Mouse (Mus musculus) left cerebral cortex, adult 2 months (tissue): ENCODE measurements at regions not wholly inside any gene's neighbourhood (a gene's known extent, or its start where the extent isn't known, plus 50 kb on each side); places are given as distances from the start of the nearest gene placed in this dataset.

Experiments used
- DNase-seq, 2 experiments: peaks; one replicate each; pipeline ENCODE4 v3.0.0; 2021 to 2022; ENCODE audit warnings: low spot score in 2 of 2, mixed read lengths in 1 of 2; ENCODE audit errors: extremely low spot score in 1 of 2
- H3K27ac ChIP-seq: fragments of 200-600 bp; 2 replicates; pipeline ENCODE4 v1.8.1; 2022
- H3K4me3 ChIP-seq: fragments of 200-600 bp; 2 replicates; pipeline ENCODE4 v1.8.1; 2022
- CTCF ChIP-seq: fragments of 200-600 bp; IDR thresholded peaks from 2 replicates; pipeline ENCODE4 v1.8.1; 2022; ENCODE audit warnings: antibody characterized with exemption, mild to moderate bottlenecking, moderate library complexity
- intact Hi-C: fragments of 180-260 bp; cut with DNase I; formaldehyde crosslinking; loops from one replicate; pipeline ENCODE4 v1.15.1; 2025

- TF ChIP-seq CTCF: no peak
- DNase-seq: no peak
- intact Hi-C loops: no loop called here
- no peak overlapping the region for H3K4me3 ChIP-seq
- no peak overlapping the region for H3K27ac ChIP-seq
Measured at GRCm38 (mm10) chr10:17235955-17236650, 486.9 kb upstream of the Cited2 start.

- intact Hi-C loops: no loop called here
- Histone ChIP-seq H3K27ac (no peak overlapping the region), H3K4me3 (no peak overlapping the region)
- DNase-seq: no peak
- TF ChIP-seq CTCF: no peak
Measured at GRCm38 (mm10) chr10:17236761-17237160, 486.3 kb upstream of the Cited2 start.

GRCm38 (mm10) chr10:17237463-17237862 is 485.6 kb upstream of the Cited2 start:
- no peak overlapping the region for H3K27ac ChIP-seq
- DNase-seq: no peak
- no peak for TF ChIP-seq CTCF
- intact Hi-C loops: no loop called here
- H3K4me3 ChIP-seq: no peak overlapping the region

- TF ChIP-seq CTCF: no peak
- Histone ChIP-seq H3K27ac (no peak overlapping the region), H3K4me3 (no peak overlapping the region)
- intact Hi-C loops: no loop called here
- DNase-seq: no peak
Measured at GRCm38 (mm10) chr10:17237918-17238850, 484.8 kb upstream of the Cited2 start.

GRCm38 (mm10) chr10:17248270-17248669 is 474.7 kb upstream of the Cited2 start:
- no peak overlapping the region for H3K4me3 ChIP-seq
- intact Hi-C loops: no loop called here
- DNase-seq: no peak
- H3K27ac ChIP-seq: no peak overlapping the region
- TF ChIP-seq CTCF: no peak

DNA sequence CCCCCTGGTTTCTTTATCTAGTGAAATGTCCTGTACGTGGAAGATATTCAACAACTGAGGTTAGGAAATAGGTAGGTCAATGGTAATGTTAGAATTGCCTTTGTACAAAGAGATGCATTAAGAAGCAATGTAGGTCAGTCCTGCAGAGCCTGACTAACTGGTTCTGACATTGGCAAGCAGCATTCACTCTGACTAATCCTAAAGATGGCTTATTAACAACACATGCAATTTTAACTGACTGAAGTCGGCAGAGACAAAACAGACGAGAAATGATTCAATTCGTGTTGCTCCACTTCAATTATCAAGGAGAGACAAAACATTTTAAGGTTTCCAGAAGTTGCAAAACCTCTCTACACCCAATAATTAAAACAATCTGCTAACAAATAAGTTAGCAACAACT is 470.0 kb upstream of the Cited2 start:
- no peak for DNase-seq
- Histone ChIP-seq H3K27ac (no peak overlapping the region), H3K4me3 (no peak overlapping the region)
- no peak for TF ChIP-seq CTCF
- intact Hi-C loops: no loop called here

- no peak overlapping the region for H3K4me3 ChIP-seq
Measured at GRCm38 (mm10) chr10:17260154-17260553, 462.9 kb upstream of the Cited2 start.

GRCm38 (mm10) chr10:17260615-17261014 is 462.4 kb upstream of the Cited2 start:
- intact Hi-C loops: no loop called here
- no peak overlapping the region for H3K27ac ChIP-seq
- H3K4me3 ChIP-seq: no peak overlapping the region
- no peak for DNase-seq
- TF ChIP-seq CTCF: no peak

More at GRCm38 (mm10) chr10:17260154-17260553, 462.9 kb upstream of the Cited2 start:
- DNase-seq: no peak
- no peak for TF ChIP-seq CTCF
- no peak overlapping the region for H3K27ac ChIP-seq
- intact Hi-C loops: no loop called here

- Histone ChIP-seq H3K4me3 (no peak overlapping the region), H3K27ac (no peak overlapping the region)
- intact Hi-C loops: no loop called here
- no peak for DNase-seq
- no peak for TF ChIP-seq CTCF
Measured at GRCm38 (mm10) chr10:17261192-17261824, 461.7 kb upstream of the Cited2 start.

DNA sequence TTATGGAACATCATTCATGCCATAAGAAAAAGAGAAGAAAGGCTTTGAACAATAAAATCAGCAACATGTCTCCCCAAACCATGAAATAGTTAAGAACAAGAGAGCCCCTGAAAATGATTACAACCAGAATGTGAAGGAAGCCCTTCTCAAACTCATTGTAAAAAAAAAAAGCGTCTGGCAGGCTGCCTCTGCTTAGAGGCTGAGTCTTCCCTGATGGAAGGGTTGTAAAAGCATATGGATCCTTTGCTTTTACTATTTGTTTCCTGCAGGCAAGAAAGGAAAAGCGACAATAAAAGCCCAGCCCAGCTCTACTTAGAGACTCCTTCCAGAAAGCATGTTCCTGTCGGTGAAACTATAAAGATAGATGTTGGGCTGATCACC is 461.2 kb upstream of the Cited2 start:
- TF ChIP-seq CTCF: no peak
- Histone ChIP-seq H3K27ac (no peak overlapping the region), H3K4me3 (no peak overlapping the region)
- DNase-seq: no peak
- intact Hi-C loops: no loop called here

GRCm38 (mm10) chr10:17272646-17273045 is 450.4 kb upstream of the Cited2 start:
- DNase-seq: no peak
- intact Hi-C loops: no loop called here
- no peak for TF ChIP-seq CTCF
- Histone ChIP-seq H3K4me3 (no peak overlapping the region), H3K27ac (no peak overlapping the region)

GRCm38 (mm10) chr10:17273855-17274254 is 449.2 kb upstream of the Cited2 start:
- no peak for DNase-seq
- Histone ChIP-seq H3K4me3 (no peak overlapping the region), H3K27ac (no peak overlapping the region)
- intact Hi-C loops: no loop called here
- no peak for TF ChIP-seq CTCF
